Mouse (Mus musculus): ENCODE data around the gene Meiob. TPM values are rescaled to one million over a fixed set of nuclear protein-coding genes. Genes with fewer than 3 reads are reported as not detected.
A peak's percentile ranks its signal among the peaks of the same experiment; 100 is the strongest.

Gene Meiob
- polyA plus RNA-seq, 1 experiment: not detected

GRCm38 (mm10) chr17:24877336-24878116 lies 73.4 kb downstream of the Meiob start:
- TF ChIP-seq CTCF (IDR thresholded peaks at IDR 0.05; ENCODE audit: borderline replicate concordance, extremely low read depth, insufficient read depth, insufficient read length): no peak
- no peak for TF ChIP-seq POLR2A (IDR thresholded peaks at IDR 0.05; ENCODE audit: borderline replicate concordance, extremely low read depth, insufficient read depth, insufficient read length, poor library complexity, severe bottlenecking)
- no peak for DNase-seq (ENCODE audit: low read depth)

- TF ChIP-seq POLR2A (IDR thresholded peaks at IDR 0.05; ENCODE audit: borderline replicate concordance, extremely low read depth, insufficient read depth, insufficient read length, poor library complexity, severe bottlenecking): no peak
These were observed 74.0 kb downstream of the Meiob start for GRCm38 (mm10) chr17:24878117-24878397.

GRCm38 (mm10) chr17:24878531-24878930 lies 74.4 kb downstream of the Meiob start:
- no peak for TF ChIP-seq POLR2A (IDR thresholded peaks at IDR 0.05; ENCODE audit: borderline replicate concordance, extremely low read depth, insufficient read depth, insufficient read length, poor library complexity, severe bottlenecking)
- TF ChIP-seq CTCF (IDR thresholded peaks at IDR 0.05; ENCODE audit: borderline replicate concordance, extremely low read depth, insufficient read depth, insufficient read length): no peak
- DNase-seq (ENCODE audit: low read depth): no peak

More at GRCm38 (mm10) chr17:24878117-24878397, 74.0 kb downstream of the Meiob start:
- no peak for DNase-seq (ENCODE audit: low read depth)

GRCm38 (mm10) chr17:24881738-24882440 lies 77.8 kb downstream of the Meiob start:
- TF ChIP-seq CTCF (IDR thresholded peaks at IDR 0.05; ENCODE audit: borderline replicate concordance, extremely low read depth, insufficient read depth, insufficient read length): peak; percentile 50; the same call in 1 of the 2 replicates
- TF ChIP-seq POLR2A (IDR thresholded peaks at IDR 0.05; ENCODE audit: borderline replicate concordance, extremely low read depth, insufficient read depth, insufficient read length, poor library complexity, severe bottlenecking): no peak
- no peak for DNase-seq (ENCODE audit: low read depth)

- no peak for DNase-seq (ENCODE audit: low read depth)
- TF ChIP-seq POLR2A (IDR thresholded peaks at IDR 0.05; ENCODE audit: borderline replicate concordance, extremely low read depth, insufficient read depth, insufficient read length, poor library complexity, severe bottlenecking) (no peak), CTCF (IDR thresholded peaks at IDR 0.05; ENCODE audit: borderline replicate concordance, extremely low read depth, insufficient read depth, insufficient read length) (no peak)
These were observed 80.3 kb downstream of the Meiob start for GRCm38 (mm10) chr17:24884391-24884790.

GRCm38 (mm10) chr17:24885356-24886133 lies 81.5 kb downstream of the Meiob start:
- DNase-seq (ENCODE audit: low read depth): no peak

GRCm38 (mm10) chr17:24886134-24886931 lies 82.2 kb downstream of the Meiob start, which contains the start of the genes Nubp2 and Spsb3:
Gene Nubp2, minus strand, starts transcription at chr17:24886349.
Gene Spsb3, plus strand, starts transcription at chr17:24886643.
- DNase-seq (ENCODE audit: low read depth): peak; percentile 100
- TF ChIP-seq CTCF (IDR thresholded peaks at IDR 0.05; ENCODE audit: borderline replicate concordance, extremely low read depth, insufficient read depth, insufficient read length) (no peak), POLR2A (IDR thresholded peaks at IDR 0.05; ENCODE audit: borderline replicate concordance, extremely low read depth, insufficient read depth, insufficient read length, poor library complexity, severe bottlenecking) (peak; percentile 66)

More at GRCm38 (mm10) chr17:24885356-24886133, 81.5 kb downstream of the Meiob start:
- no peak for TF ChIP-seq CTCF (IDR thresholded peaks at IDR 0.05; ENCODE audit: borderline replicate concordance, extremely low read depth, insufficient read depth, insufficient read length)
- no peak for TF ChIP-seq POLR2A (IDR thresholded peaks at IDR 0.05; ENCODE audit: borderline replicate concordance, extremely low read depth, insufficient read depth, insufficient read length, poor library complexity, severe bottlenecking)

GRCm38 (mm10) chr17:24886932-24887271 lies 82.8 kb downstream of the Meiob start:
- no peak for DNase-seq (ENCODE audit: low read depth)
- no peak for TF ChIP-seq CTCF (IDR thresholded peaks at IDR 0.05; ENCODE audit: borderline replicate concordance, extremely low read depth, insufficient read depth, insufficient read length)
- TF ChIP-seq POLR2A (IDR thresholded peaks at IDR 0.05; ENCODE audit: borderline replicate concordance, extremely low read depth, insufficient read depth, insufficient read length, poor library complexity, severe bottlenecking): no peak

GRCm38 (mm10) chr17:24887291-24888080 lies 83.4 kb downstream of the Meiob start:
- no peak for TF ChIP-seq POLR2A (IDR thresholded peaks at IDR 0.05; ENCODE audit: borderline replicate concordance, extremely low read depth, insufficient read depth, insufficient read length, poor library complexity, severe bottlenecking)
- no peak for DNase-seq (ENCODE audit: low read depth)

GRCm38 (mm10) chr17:24888862-24889261 lies 84.8 kb downstream of the Meiob start:
- no peak for TF ChIP-seq CTCF (IDR thresholded peaks at IDR 0.05; ENCODE audit: borderline replicate concordance, extremely low read depth, insufficient read depth, insufficient read length)
- TF ChIP-seq POLR2A (IDR thresholded peaks at IDR 0.05; ENCODE audit: borderline replicate concordance, extremely low read depth, insufficient read depth, insufficient read length, poor library complexity, severe bottlenecking): no peak
- DNase-seq (ENCODE audit: low read depth): no peak

Other genes starting within 250 kb of the Meiob start
- 189 and 190 TPM in 2 replicates for gene Tsc2, start 171.7 kb upstream of the Meiob start, polyA plus RNA-seq (2012; rRNA removed)
- gene Nthl1, start 171.6 kb upstream of the Meiob start, polyA plus RNA-seq (2012; rRNA removed): 10.4 and 15.3 TPM in 2 replicates
- 30.7 and 34.3 TPM in 2 replicates for gene Slc9a3r2, start 154.0 kb upstream of the Meiob start, polyA plus RNA-seq (2012; rRNA removed)
- gene Npw, start 145.8 kb upstream of the Meiob start, polyA plus RNA-seq (2012; rRNA removed): 0.23 TPM in 1 of 2 replicates, not detected in the other
- gene Zfp598, start 134.6 kb upstream of the Meiob start, polyA plus RNA-seq (2012; rRNA removed): 76.3 and 102 TPM in 2 replicates
- 82.5 and 94.2 TPM in 2 replicates for gene Syngr3, start 114.3 kb upstream of the Meiob start, polyA plus RNA-seq (2012; rRNA removed)
- 28.8 and 29.2 TPM in 2 replicates for gene Gfer, start 108.1 kb upstream of the Meiob start, polyA plus RNA-seq (2012; rRNA removed)
- gene Noxo1, start 108.1 kb upstream of the Meiob start, polyA plus RNA-seq (2012; rRNA removed): 7.6 and 10.7 TPM in 2 replicates
- 75.0 and 95.7 TPM in 2 replicates for gene Tbl3, start 96.6 kb upstream of the Meiob start, polyA plus RNA-seq (2012; rRNA removed)
- gene Rnf151, start 86.2 kb upstream of the Meiob start, polyA plus RNA-seq (2012; rRNA removed): 0.54 and 0.64 TPM in 2 replicates
- gene Rps2, start 86.2 kb upstream of the Meiob start, polyA plus RNA-seq (2012; rRNA removed): 1,770 and 1,849 TPM in 2 replicates
- gene Ndufb10, start 79.8 kb upstream of the Meiob start, polyA plus RNA-seq (2012; rRNA removed): 245 and 253 TPM in 2 replicates
- gene Rpl3l, start 76.5 kb upstream of the Meiob start, polyA plus RNA-seq (2012; rRNA removed): 0.05 and 0.08 TPM in 2 replicates
- 28.0 and 31.5 TPM in 2 replicates for gene Msrb1, start 67.6 kb upstream of the Meiob start, polyA plus RNA-seq (2012; rRNA removed)
- 0.69 and 0.88 TPM in 2 replicates for gene Hs3st6, start 51.3 kb upstream of the Meiob start, polyA plus RNA-seq (2012; rRNA removed)
- 39.7 and 46.3 TPM in 2 replicates for gene Hagh, start 35.9 kb downstream of the Meiob start, polyA plus RNA-seq (2012; rRNA removed)
- 13.9 and 14.8 TPM in 2 replicates for gene Fahd1, start 46.1 kb downstream of the Meiob start, polyA plus RNA-seq (2012; rRNA removed)
- 0.14 TPM in 1 of 2 replicates, not detected in the other for gene Igfals, start 61.7 kb downstream of the Meiob start, polyA plus RNA-seq (2012; rRNA removed)
- 29.5 and 36.3 TPM in 2 replicates for gene Nubp2, start 82.1 kb downstream of the Meiob start, polyA plus RNA-seq (2012; rRNA removed)
- gene Spsb3, start 82.4 kb downstream of the Meiob start, polyA plus RNA-seq (2012; rRNA removed): 84.5 and 105 TPM in 2 replicates
- 41.0 and 50.3 TPM in 2 replicates for gene Eme2, start 90.8 kb downstream of the Meiob start, polyA plus RNA-seq (2012; rRNA removed)
- gene Mrps34, start 90.8 kb downstream of the Meiob start, polyA plus RNA-seq (2012; rRNA removed): 94.6 and 120 TPM in 2 replicates
- 71.5 and 91.4 TPM in 2 replicates for gene Nme3, start 92.2 kb downstream of the Meiob start, polyA plus RNA-seq (2012; rRNA removed)
- 217 and 242 TPM in 2 replicates for gene Mapk8ip3, start 132.7 kb downstream of the Meiob start, polyA plus RNA-seq (2012; rRNA removed)
- 62.9 and 65.5 TPM in 2 replicates for gene Jpt2, start 156.4 kb downstream of the Meiob start, polyA plus RNA-seq (2012; rRNA removed)
- gene Cramp1l, start 211.5 kb downstream of the Meiob start, polyA plus RNA-seq (2012; rRNA removed): 31.4 and 31.9 TPM in 2 replicates
- gene Ift140, start 211.8 kb downstream of the Meiob start, polyA plus RNA-seq (2012; rRNA removed): 22.9 and 23.9 TPM in 2 replicates

Data from brain, embryonic 14.5 days (tissue).